Mouse (Mus musculus) megakaryocyte, adult 5-6 weeks (primary cell): ENCODE measurements around the gene Slc35g2. TPM values are rescaled to one million over a fixed set of nuclear protein-coding genes. Genes with fewer than 3 reads are reported as not detected.

Experiments
- ATAC-seq: 2 replicates; pipeline ENCODE4 v1.8.0; 2016; ENCODE audit warnings: mild to moderate bottlenecking, inconsistent platforms; ENCODE audit not compliant: poor library complexity, severe bottlenecking
- total RNA-seq, 2 experiments: library from RNA; stranded (forward) in 1 of 2; stranded (reverse) in 1 of 2; fragments of 153-499, 151-499 nt in 1 of 2; fragments of 221-1000, 200-1000 nt in 1 of 2; gene quantifications; 2 replicates each; pipeline versions ENCODE4 v1.2.3 to v1.2.4; 2015 to 2017

Gene Slc35g2
- total RNA-seq, 2 experiments from 2014 or later = not detected

DNA sequence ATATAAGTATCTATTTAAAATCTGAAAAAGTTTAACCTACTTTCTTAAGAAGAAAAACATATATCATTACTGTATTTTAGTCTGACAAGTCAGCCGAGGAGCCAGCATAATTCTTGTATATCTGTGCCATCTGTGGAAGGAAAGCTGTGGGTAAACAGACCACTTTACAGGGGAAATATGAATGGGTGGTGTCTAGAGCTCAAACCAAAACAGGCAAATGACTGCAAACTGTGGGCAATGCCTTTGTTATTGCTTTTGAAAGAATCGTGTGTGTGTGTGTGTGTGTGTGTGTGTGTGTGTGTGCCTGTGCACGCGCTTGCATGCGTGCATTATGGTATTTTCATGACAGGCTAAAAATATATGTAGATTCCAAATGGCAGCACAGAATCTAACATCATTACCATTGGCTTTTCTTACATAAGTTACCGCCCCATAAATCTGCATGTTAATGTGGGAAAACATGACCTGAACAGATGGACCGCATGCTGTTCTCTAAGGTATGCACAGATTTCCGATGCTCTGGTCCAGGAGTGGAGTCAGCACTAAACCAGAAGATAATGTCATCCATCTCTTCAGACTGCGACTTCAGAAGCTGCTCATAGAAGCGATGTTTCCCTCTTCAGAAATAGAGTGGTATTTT lies 10.5 kb downstream of the Slc35g2 start:
- no peak for ATAC-seq

DNA sequence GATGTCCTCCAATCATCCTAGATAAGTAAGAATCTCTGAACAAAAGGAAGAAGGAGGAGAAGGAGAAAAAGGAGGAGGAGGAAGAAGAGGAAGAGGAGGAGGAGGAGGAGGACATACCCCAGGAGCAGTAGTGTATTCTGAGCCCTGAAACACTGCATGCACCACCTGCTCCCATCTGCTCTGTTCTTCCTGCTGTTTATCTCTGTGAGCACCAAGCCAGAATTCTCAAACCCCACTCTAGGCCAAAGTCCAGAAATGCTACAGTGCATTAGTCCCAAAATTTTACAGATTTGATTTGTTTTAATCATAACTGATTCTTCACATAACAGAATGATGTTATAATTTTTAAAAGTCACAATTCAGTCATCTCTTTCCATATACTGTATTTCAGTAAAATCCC lies 11.9 kb downstream of the Slc35g2 start:
- ATAC-seq = no peak

DNA sequence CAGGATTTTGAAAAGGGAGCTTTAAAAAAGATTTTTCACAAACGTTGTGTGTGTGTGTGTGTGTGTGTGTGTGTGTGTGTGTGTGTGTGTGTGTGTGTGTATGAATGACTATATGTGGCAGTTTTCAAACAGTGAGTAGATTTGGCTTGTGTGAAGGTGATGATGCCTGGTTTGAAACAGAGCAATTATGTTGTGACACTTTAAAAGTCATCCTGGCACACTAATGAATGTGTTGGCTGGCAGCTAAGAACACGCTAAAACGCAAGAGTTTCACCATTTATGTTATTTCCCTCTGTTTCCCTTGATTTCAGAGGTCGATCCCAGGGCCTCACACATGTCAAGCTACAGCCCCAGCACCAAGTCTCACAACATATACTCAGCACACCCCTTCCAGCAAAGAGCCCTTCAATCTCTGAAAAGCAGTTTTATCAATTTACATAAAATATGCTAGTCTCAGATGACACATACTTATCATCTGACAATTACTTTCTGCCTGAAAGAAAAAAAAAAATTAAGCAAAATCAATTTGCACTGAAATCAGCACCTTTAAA lies 12.8 kb downstream of the Slc35g2 start:
- no peak for ATAC-seq

DNA sequence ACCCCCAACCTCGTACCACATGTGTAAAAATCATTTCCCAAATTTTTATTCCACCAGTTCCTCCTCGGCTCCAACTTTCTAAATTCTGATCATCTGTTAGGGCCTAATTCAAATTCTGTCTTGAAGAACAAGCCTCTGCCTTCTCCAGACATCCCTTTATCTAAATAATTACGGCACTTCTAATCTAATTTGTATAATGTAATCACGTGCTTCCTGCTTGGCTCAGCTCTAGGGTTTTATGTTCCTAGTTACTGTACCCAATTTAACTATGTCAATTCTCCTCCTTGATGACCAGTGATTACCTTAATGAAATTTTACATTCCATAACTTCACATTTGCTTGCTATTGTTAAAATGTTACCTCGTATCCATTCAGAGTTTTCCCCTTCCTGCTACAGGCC lies 15.2 kb downstream of the Slc35g2 start:
- ATAC-seq = no peak

DNA sequence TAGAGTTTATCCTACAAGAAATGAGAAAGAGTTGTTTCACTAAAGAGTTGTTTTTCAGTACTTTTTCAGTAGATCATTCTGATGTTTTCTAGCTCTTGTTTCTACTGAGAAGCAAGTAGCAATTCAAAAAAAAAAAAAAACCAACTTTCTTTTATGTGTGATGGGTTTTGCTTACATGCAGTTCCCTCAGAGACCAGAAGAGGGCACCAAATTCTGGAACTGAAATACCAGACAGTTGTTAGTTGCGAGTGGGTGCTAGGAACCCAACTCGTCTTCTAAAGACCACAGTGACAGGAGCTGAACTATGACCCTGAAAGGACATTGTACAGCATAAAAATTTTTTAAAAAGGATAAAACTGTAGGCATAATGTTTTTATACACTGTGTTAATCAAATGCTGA lies 22.6 kb downstream of the Slc35g2 start:
- ATAC-seq = no peak

DNA sequence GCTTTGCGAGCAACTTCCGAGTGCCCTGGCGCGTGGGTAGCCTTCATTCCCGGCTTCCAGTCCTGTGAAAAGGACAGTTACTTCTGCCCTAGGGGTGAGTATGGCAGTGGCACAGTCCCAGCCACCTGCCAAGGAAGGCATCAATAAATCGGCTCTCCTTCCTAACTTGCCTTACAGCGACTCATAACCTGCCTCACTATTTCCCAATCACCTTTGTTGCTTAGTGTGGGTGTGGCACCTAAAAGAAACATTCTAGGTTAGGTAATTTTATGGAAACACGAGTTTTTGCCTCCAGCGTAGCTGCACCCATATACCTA lies 24.3 kb downstream of the Slc35g2 start:
- ATAC-seq = peak; percentile 34

DNA sequence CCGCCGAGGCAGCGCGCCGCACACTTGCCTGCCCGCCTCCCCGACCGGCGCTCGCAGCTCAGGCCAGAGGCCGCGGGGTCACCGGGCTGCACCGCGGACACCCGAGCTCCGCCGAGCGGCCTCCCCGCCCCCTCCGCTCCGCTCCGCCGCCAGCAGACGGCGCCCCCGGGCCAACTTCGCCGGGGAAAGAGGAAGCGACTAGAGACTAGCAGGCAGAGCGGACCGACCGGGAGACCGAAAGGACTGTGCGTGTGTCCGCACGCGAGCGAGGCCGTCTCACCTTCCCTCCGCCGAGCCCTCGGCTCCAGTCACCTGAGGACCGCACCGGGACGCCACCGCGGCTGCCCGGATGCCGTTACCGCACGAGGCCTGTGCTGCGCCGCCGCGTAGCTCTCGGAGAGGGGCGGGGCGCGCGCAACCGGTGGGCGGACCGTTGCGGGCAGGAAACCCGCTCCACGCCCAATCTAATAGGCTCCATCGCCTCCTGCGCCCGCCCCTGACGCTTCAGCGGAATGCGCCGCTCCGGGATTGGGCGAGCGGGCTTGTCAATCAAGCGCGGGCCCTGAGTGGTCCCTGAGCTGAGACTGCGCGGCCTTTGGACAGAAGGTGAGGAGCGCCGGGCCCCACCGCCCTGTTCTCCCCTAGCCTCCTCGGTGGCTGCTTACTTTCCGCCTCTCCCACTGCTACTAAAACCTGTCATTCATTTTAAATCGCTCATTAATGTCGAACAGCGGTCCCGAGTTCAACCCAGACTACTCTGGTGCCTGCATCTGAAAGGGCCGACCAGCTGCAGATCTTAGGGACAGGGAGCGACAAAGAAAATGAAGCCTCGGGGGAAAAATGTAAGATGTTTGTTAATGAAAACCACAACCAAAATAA lies 24.9 kb downstream of the Slc35g2 start, which contains the start of gene Nck1:
Nck1 (minus strand) TSS at position 420 of the 879 bp plus-strand sequence.
- ATAC-seq = peak; percentile 89

DNA sequence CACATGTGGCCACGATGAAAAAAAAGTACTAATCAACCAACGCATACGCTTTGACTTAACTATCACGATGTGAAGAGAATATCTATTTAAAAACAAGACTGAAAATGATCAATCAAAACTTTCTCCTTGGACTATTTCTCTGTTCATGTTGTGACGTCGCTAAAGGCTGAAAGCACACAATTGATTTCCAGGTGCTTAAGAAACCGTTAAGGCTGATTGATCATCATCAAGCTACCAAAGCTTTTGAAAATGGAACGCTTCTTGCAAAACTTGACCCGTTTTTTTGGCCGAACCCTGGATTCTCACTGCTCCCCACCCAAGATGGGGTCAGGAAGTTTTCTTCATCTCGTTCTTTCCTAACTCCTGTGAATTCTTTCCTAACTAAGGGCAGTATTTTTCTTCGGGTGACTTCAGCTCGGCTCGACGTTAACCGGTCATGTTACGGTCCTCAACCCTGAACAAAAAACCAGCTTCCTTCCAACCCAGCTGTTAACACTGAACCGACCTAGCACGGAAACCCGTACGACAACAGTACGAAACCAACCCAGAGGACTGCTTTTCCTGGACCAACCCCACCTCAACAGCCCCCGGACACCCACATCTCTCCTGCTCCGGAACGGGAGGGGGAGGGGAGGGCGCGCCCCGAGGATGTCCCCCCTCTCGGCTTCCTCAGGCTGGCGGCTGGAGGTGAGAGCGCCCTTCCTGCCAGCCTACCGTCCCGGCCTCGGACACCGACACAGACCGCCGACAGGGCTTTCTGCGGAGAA lies 25.8 kb downstream of the Slc35g2 start:
- ATAC-seq = peak; percentile 11

DNA sequence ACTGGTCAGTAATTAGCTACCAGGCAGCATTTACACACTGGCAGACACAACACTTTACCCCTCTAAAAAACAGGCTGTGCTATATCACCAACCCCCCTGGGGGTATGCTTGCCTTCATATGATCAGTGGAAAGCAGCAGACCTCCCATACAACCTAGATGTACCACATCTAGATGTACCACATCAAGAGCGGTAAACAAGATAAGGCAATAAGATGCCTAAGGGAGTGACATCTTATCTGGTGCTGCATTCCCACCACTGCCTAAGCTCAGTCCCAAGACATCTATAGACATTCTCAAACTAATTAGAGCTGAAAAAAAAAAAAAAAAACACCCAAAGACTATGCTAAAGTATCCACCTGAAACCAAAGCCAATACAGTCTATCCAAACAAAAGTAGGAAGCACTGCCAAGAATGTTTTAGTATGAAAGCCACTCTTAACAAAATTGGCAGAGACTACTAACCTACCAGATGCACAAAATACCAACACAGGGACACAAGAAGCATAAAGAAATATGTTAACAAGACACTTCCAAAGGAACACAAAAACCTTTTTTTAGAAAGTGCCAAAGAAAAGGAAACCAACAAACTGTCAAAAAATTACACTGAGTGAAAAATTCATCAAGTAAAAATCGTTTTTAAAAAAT lies 35.1 kb downstream of the Slc35g2 start:
- ATAC-seq = no peak

DNA sequence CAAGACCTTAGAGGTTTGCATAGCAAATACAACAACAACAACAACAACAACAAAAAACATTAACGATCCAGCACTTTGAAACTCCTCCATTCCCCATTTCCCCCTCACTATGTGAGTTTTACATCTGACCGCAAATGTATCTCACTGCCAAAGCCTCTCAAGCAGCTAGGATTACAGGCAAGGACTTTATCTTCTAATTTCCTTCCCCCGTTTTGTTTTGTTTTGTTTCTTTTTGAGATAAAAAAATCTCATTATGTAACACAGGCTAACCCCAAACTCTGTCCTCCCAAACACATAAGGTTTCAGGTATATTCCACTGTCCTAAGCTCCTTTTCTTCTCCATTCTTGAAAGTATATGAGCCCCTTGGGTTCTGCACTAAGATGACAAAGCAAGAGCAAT lies 36.2 kb downstream of the Slc35g2 start:
- no peak for ATAC-seq

DNA sequence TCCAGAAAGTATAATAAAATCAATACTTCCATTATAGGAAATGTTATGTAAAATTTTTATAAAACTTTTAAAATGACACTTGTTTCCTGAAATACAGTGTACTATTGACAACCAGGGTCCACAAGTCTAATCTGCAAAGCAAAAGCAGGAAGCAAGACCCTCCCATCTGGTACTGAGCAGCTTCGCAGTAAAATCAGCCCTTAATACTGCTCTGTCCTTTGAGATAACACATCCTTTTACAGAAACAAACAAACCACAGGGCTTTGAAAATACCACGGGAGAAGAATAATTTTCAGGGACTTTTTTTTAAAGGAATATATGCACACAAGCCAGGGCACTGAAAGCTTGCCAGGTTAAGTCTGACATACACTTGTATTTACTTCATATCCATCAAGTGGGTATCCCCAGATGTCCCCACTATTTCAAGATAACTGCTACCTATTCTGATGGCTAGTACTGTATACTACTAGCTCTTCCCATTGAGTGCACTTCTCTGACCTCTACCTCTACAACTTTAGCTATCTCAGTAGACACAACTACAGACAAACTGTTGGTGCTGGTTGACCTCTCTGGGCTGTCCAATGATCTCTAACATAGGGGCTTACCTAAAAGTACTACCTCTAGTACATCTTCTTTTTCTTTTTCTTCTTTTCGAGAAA lies 37.9 kb downstream of the Slc35g2 start:
- ATAC-seq = no peak

DNA sequence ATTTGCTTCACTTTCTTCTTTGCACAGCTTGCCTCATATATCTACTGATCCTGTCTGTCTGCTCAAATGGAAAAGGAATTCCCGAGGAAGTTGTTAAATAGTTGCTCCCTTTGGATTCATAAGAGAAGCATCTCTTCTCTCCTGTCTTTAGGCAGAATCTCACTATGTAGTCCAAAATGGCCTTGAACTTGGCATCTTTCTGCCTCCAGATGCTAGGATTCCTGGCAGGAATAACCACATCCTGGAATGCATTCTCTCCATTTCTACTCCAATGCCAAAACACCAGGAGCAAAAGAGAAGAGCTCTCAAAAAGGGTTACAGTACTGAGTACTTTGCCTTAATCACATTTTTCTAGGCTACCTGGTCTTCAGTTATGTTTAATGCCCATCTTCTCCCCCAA lies 39.6 kb downstream of the Slc35g2 start:
- ATAC-seq = no peak

DNA sequence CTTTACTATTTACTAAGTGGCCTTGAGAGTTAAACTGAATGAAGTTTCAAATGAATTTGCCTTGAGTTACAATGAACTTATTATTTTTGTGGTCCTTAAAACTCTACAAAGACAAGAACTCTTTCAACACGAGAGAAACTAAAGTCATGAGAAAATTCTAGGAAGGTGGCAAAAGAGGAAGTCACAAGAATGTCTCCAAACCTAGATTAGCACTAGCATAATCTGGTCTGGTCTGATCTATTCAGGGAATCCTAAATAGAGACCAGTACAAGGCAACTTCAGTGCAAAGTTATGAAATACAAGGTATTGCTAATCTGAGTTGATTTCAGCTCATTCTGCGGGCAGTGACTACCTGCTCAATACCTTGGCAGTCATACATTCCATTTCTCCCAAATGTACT lies 45.7 kb downstream of the Slc35g2 start:
- ATAC-seq = peak; percentile 31; the same call in 1 of the 2 replicates

DNA sequence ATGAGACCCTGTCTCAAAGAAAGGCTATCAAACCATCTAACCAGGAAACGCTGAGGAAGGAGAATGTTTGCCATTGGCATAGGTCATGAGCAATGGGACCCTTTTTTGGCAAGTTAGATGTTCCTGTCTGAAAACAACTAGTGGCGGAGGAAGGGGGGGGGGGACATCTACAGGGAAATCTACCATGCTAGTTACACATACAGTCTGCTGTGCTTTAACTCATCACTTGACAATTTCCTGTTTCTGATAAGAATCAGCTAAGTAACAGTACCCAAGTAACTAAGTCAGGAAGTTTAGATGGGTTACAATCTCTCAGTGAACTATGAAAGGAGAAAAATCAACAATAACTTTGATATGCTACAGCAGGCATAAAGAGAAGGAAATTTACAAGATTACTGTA lies 48.9 kb downstream of the Slc35g2 start:
- peak; percentile 40 for ATAC-seq

DNA sequence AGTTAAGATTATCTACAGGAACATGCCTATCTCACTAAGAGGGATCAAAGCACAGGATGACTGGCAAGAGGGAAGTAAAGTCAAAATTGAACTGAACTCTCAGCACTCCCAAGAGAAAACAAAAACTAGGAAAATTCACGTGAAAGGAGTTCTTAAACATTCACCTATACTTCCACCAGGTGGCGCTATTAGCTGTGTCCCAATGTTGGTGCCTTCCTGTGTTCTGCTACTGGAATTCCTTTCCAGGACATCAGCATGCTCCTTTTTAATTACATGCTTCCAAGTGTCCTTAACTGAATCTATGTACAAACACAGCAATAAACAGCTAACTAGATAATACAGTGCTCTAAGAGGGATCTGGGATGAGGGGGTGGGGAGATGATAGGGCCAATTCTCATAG lies 50.3 kb downstream of the Slc35g2 start:
- peak; percentile 70 for ATAC-seq

DNA sequence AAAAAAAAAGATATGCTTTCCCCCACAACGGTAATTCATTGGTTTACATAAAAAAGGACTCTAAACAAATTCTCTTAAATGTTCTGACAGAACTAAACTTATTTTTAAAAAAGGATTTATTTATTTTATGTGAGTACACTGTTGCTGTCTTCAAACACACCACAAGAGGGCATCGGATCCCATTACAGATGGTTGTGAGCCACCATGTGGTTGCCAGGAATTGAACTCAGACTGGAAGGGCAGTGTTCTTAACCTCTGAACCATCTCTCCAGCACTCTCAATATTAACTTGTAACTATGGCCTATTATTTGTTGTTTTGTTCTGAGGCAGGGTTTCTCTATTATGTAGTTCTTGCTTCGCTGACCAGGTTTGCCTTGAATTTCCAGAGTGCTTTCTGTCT lies 50.9 kb downstream of the Slc35g2 start:
- no peak for ATAC-seq

DNA sequence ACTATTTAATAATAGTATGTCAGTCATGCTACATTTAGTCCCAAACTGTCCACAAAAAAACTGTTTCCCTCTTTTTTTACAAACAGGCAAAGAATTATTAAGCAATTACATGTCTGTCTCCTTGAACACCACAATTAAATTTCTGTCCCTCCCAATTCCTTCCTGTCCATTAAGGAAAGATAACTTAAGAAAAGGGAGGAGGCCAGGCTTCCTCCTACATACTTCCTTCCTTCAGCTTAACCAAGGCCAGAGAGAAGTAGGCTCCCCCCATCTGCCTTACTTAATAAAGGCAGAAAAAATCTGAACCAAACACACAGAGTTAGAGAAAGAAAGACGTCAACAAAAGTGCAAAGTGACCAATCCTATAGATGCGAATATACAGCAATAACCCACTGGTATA lies 63.3 kb downstream of the Slc35g2 start:
- peak; percentile 66 for ATAC-seq

DNA sequence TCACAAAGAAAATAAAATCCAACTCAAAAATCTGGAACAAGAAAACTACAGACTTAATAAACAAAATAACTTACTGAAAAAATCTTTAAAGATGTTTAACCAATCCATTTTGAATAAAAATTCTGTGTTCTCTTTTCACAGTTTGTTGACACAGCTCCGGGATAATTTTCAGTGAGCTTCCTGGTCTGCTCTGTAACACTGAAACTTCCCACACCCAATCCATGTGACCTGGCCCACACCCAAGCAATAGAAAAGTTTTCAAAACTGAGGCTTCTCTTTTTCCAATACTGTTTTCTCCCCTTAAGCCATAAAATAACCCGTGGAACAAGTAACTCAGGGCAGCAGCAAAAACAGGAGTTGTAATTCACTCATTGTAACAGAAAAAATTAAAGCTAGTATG lies 64.2 kb downstream of the Slc35g2 start:
- ATAC-seq = peak; percentile 56; the same call in 1 of the 2 replicates

DNA sequence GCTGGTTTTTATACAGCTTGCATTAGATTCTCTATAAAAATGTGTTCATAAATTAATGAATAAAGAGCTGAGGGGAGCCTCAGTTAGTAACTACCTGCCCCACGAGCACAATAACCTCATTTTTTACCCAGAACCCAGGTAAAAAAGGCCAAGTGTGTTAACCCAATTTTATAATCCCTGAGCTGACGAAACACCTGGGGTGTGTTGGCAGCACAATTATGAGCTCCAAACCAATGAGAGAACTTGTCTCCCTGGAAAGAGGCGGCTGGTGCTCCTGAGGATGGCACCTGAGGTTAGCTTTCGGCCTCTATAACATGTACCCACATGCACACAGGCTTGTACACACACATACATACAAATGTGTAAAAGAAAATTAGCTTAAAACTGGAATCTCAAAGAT lies 65.4 kb downstream of the Slc35g2 start:
- ATAC-seq = no peak
